Mouse (Mus musculus) spleen, adult 12 weeks (tissue): ENCODE data around the gene Gng5.

Experiments
- DNase-seq: peaks from one replicate; pipeline ENCODE4 v3.0.0; 2022; ENCODE audit warnings: low spot score

Gene Gng5

GRCm38 (mm10) chr3:146540521-146541273 is 41.1 kb downstream of the Gng5 start:
- DNase-seq: no peak

GRCm38 (mm10) chr3:146543632-146544031 is 44.0 kb downstream of the Gng5 start:
- DNase-seq: no peak

DNA sequence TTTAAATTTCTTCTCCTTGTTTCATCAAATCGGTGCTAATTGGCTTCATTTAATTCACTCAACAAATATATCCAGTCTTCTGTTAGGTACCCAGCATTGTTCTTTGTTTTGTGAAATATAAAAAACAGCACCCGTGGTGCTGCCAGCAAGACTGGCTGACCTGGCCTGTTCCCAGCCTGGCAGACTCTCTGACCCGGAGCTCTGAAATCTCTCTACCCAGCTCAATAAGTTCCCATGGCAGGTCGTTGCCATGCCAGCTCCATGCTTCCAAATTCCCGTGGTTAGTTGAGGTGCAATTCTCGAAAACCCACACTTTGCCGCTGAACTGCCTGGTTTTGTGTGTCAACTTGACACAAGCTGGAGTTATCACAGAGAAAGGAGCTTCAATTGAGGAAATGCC is 55.2 kb downstream of the Gng5 start:
- no peak for DNase-seq
